Mouse (Mus musculus) spleen, adult 2 months (tissue): ENCODE data around the gene Gdpd5. TPM values are rescaled to one million over a fixed set of nuclear protein-coding genes. Genes with fewer than 3 reads are reported as not detected.

Source experiments
- DNase-seq, 2 experiments: peaks; one replicate each; pipeline versions ENCODE4 v3.0.0 to v3.0.0-alpha.2; 2012 to 2021; ENCODE audit warnings: low spot score in 2 of 2, low read depth in 1 of 2
- H3K27ac ChIP-seq: fragments of 200-500 bp; 2 replicates; pipeline ENCODE4 v1.5.1; 2012; ENCODE audit warnings: low read length, inconsistent platforms; ENCODE audit not compliant: insufficient read depth
- H3K27me3 ChIP-seq: fragments of 200-500 bp; 2 replicates; pipeline ENCODE4 v1.6.1; 2012; ENCODE audit warnings: mild to moderate bottlenecking, moderate library complexity, low read length, inconsistent platforms; ENCODE audit not compliant: control insufficient read depth, insufficient read depth
- H3K36me3 ChIP-seq: fragments of 200-500 bp; 2 replicates; pipeline ENCODE4 v1.6.1; 2012; ENCODE audit warnings: mild to moderate bottlenecking, low read length, inconsistent platforms; ENCODE audit not compliant: control insufficient read depth, insufficient read depth
- H3K4me1 ChIP-seq: fragments of 200-500 bp; 2 replicates; pipeline ENCODE4 v1.6.1; 2011; ENCODE audit warnings: inconsistent platforms; ENCODE audit not compliant: control insufficient read depth, insufficient read depth, insufficient read length
- H3K4me3 ChIP-seq: fragments of 200-500 bp; 2 replicates; pipeline ENCODE4 v1.5.1; 2011; ENCODE audit warnings: mild to moderate bottlenecking, inconsistent platforms; ENCODE audit not compliant: insufficient read depth, insufficient read length; ENCODE audit errors: extremely low read depth
- CTCF ChIP-seq: fragments of 200-500 bp; IDR thresholded peaks from 2 replicates; pipeline ENCODE4 v1.5.1; 2011; ENCODE audit warnings: mild to moderate bottlenecking, inconsistent platforms; ENCODE audit not compliant: insufficient read depth, insufficient read length, insufficient replicate concordance; ENCODE audit errors: extremely low read depth
- POLR2A ChIP-seq: fragments of 200-500 bp; IDR thresholded peaks from 2 replicates; pipeline ENCODE4 v1.6.1; 2011; ENCODE audit warnings: low read depth, low read length, inconsistent platforms
- WGBS: fragments of 180-500 bp; shearing (Covaris S2); methylation state at CpG from one replicate; pipeline ENCODE4 v1.1.7; 2018; 5-methylcytosine and 5-hydroxymethylcytosine counted together
- polyA plus RNA-seq: library from polyadenylated mRNA; depleted of rRNA; stranded (reverse); fragments of >200 nt; gene quantifications from 2 replicates; pipeline ENCODE4 v1.2.3, GENCODE M21; 2012

The Gdpd5 gene
- polyA plus RNA-seq, 1 experiment = 12.0 TPM

DNA sequence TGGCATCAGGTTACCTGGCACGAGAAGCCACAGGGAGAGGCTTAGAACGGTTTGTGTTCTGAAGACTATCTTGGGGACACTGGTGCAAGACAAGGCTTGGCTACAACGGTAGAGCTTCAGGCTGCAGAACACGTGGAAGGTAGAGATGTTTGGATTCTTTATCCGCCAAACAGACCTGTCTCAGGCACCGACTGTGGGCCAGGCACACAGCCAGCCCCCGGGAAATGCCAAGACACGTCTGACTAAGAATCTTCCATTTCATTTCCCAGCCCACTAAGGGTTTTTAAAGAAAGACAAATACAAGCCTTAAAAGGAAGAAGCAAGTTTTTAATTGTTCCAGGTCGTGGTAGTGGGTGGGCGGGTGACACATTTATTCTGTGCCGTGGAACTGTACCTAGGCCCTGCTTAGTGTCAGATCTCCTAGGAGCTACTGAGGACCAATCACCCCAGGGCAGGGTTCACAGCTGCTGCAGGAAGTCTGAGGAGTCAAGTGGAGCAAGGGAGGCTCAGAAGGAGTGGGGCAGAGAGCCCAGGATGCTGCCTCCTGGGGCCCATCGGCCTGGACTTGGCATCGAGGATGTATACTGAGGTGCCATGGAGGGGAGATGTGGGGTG, 12.6 kb downstream of the Gdpd5 start:
- H3K27me3 ChIP-seq = no peaks in the 10 kb centered on the region
- H3K4me1 ChIP-seq = no peaks in the 10 kb centered on the region
- no peak overlapping the region for H3K4me3 ChIP-seq
- DNase-seq = no peak
- TF ChIP-seq CTCF = no peak
- no peak for TF ChIP-seq POLR2A
- no peaks in the 10 kb centered on the region for H3K36me3 ChIP-seq
- WGBS = 80% methylated on average over 13 of the region's 13 CpGs
- no peak overlapping the region for H3K27ac ChIP-seq

- Histone ChIP-seq H3K4me3 (no peak overlapping the region), H3K27me3 (no peaks in the 10 kb centered on the region), H3K27ac (no peak overlapping the region), H3K4me1 (no peaks in the 10 kb centered on the region), H3K36me3 (no peaks in the 10 kb centered on the region)
- no peak for TF ChIP-seq CTCF
- TF ChIP-seq POLR2A = no peak
- DNase-seq = no peak
- WGBS = 82% methylated on average over 4 of the region's 4 CpGs
These were observed 14.2 kb downstream of the Gdpd5 start for GRCm38 (mm10) chr7:99395385-99395784.

- Histone ChIP-seq H3K4me3 (no peak overlapping the region), H3K27me3 (no peaks in the 10 kb centered on the region), H3K27ac (no peak overlapping the region), H3K36me3 (no peaks in the 10 kb centered on the region), H3K4me1 (no peaks in the 10 kb centered on the region)
- DNase-seq = no peak
- 88% methylated on average over 11 of the region's 11 CpGs for WGBS
- TF ChIP-seq CTCF = no peak
- no peak for TF ChIP-seq POLR2A
These were observed 14.8 kb downstream of the Gdpd5 start for GRCm38 (mm10) chr7:99395908-99396616.

DNA sequence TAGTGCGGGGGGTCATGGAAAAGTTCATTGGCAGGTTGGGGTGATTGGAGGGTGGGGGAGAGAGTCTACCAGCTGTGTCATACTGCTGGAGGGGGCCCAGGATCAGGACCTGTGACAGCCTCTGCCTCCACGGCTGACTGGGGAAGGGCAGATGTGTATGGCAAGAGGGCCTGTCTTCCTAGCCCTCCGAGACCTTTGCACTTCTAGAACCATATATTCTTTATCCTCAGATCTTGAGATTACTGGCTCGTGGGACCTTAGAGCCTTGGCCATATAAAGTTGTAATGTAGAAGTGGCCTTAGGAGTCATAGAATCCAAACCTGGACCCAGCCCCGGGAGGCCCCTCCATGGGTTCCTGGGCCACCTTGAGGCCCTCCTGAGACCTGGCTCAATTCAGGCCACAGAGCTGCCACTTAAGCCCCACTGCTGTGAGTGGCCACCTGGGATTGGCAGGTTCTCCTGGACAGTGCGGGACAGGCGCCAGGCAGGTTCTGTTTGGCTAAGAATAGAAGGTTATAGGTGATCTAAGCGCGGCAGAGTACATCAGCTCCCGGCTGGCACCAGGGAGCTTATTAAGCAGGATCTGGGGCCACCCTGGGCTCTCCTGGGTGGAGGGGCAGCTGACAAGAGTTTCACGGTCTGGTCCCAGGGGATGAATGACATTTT, 15.9 kb downstream of the Gdpd5 start:
- no peak for DNase-seq
- Histone ChIP-seq H3K36me3 (no peaks in the 10 kb centered on the region), H3K27ac (no peak overlapping the region), H3K4me3 (no peak overlapping the region), H3K27me3 (no peaks in the 10 kb centered on the region), H3K4me1 (no peaks in the 10 kb centered on the region)
- 85% methylated on average over 11 of the region's 11 CpGs for WGBS
- TF ChIP-seq CTCF (no peak), POLR2A (no peak)

GRCm38 (mm10) chr7:99401373-99401772, 20.2 kb downstream of the Gdpd5 start:
- Histone ChIP-seq H3K27ac (no peak overlapping the region), H3K4me1 (no peaks in the 10 kb centered on the region), H3K36me3 (no peaks in the 10 kb centered on the region), H3K27me3 (no peaks in the 10 kb centered on the region), H3K4me3 (no peak overlapping the region)
- 50% methylated on average over 8 of the region's 8 CpGs for WGBS
- TF ChIP-seq CTCF = no peak
- TF ChIP-seq POLR2A = no peak
- DNase-seq = no peak

DNA sequence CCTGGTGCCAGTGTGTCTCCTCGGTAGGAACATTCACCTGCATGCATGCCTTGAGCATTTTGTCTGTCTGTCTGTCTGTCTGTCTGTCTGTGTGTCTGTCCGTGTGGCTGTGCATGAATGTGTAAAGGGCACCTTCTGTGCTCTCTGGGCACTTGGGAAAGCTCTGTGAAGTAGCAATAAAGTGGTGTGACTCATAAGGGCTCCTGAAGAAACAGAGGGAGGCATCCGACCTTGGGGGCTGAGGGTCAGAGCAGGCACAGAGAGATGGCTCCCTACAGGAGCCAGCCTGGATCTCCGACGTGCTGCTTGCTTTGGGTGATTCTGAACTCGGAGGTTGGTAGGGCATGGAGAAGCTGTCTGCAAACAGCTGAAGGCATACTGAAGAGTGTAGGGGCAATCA, 21.3 kb downstream of the Gdpd5 start:
- TF ChIP-seq POLR2A (no peak), CTCF (no peak)
- Histone ChIP-seq H3K36me3 (no peaks in the 10 kb centered on the region), H3K4me3 (no peak overlapping the region), H3K27ac (no peak overlapping the region), H3K4me1 (peaks cover 3% of the 10 kb centered on the region), H3K27me3 (no peaks in the 10 kb centered on the region)
- DNase-seq = no peak
- WGBS = 91% methylated on average over 6 of the region's 6 CpGs
